Mouse (Mus musculus) lung, embryonic 14.5 days (tissue): ENCODE data around the gene Tlr5. TPM values are rescaled to one million over a fixed set of nuclear protein-coding genes. Genes with fewer than 3 reads are reported as not detected.
A peak's percentile ranks its signal among the peaks of the same experiment; 100 is the strongest.

Source experiments
- ATAC-seq: fragments of 200-750 bp; cut with Nextera tagmentation; 2 replicates; pipeline ENCODE4 v1.8.0; 2017; ENCODE audit warnings: mild to moderate bottlenecking, moderate TSS enrichment, moderate library complexity; ENCODE audit not compliant: insufficient read depth
- DNase-seq: peaks from one replicate; pipeline ENCODE4 v3.0.0-alpha.2; 2015
- H3K27ac ChIP-seq: fragments of 300-500 bp; sonication (generic); 2 replicates; pipeline ENCODE4 v1.5.1; 2014; ENCODE audit warnings: low read depth, mild to moderate bottlenecking, moderate library complexity
- H3K27me3 ChIP-seq: fragments of 300-500 bp; sonication (generic); 2 replicates; pipeline ENCODE4 v1.6.1; 2014; ENCODE audit warnings: low read length, control low read depth; ENCODE audit not compliant: insufficient read depth
- H3K36me3 ChIP-seq: fragments of 300-500 bp; sonication (generic); 2 replicates; pipeline ENCODE4 v1.6.1; 2014; ENCODE audit warnings: control low read depth; ENCODE audit not compliant: insufficient read depth
- H3K4me1 ChIP-seq: fragments of 300-500 bp; sonication (generic); 2 replicates; pipeline ENCODE4 v1.6.1; 2014; ENCODE audit warnings: antibody characterized with exemption, control low read depth; ENCODE audit not compliant: insufficient read depth
- H3K4me2 ChIP-seq: fragments of 300-500 bp; sonication (generic); 2 replicates; pipeline ENCODE4 v1.6.1; 2014; ENCODE audit warnings: mild to moderate bottlenecking
- H3K4me3 ChIP-seq: fragments of 300-500 bp; sonication (generic); 2 replicates; pipeline ENCODE4 v1.5.1; 2014; ENCODE audit warnings: low read depth, low read length
- H3K9ac ChIP-seq: fragments of 300-500 bp; sonication (generic); 2 replicates; pipeline ENCODE4 v1.6.1; 2014
- H3K9me3 ChIP-seq: fragments of 300-500 bp; sonication (generic); 2 replicates; pipeline ENCODE4 v1.6.1; 2016; ENCODE audit warnings: low read depth, low read length, control low read depth
- CTCF ChIP-seq: IDR thresholded peaks from 2 replicates; pipeline ENCODE4 v1.5.1; 2016; ENCODE audit warnings: antibody characterized with exemption, low read depth
- WGBS: fragments of 180-500 bp; shearing (Covaris S2); extraction: QIAGEN DNeasy Blood & Tissue Kit; methylation state at CpG from one replicate; pipeline ENCODE4 v1.1.7; 2014; 5-methylcytosine and 5-hydroxymethylcytosine counted together
- polyA plus RNA-seq: library from polyadenylated mRNA; unstranded; fragments of >200 nt; fragmentation: Nextera tagmentation; extraction: Ambion mirVana; gene quantifications from 2 replicates; pipeline ENCODE4 v1.2.1, GENCODE M21; 2014

Tlr5 gene
- polyA plus RNA-seq, 1 experiment from 2014 or later, result 1.2 TPM

- H3K27me3 ChIP-seq, result no peaks in the 10 kb centered on the region
- H3K27ac ChIP-seq, result no peak overlapping the region
- no peak for ATAC-seq
- no peaks in the 10 kb centered on the region for H3K4me1 ChIP-seq
- TF ChIP-seq CTCF, result no peak
- H3K4me2 ChIP-seq, result no peak overlapping the region
- no peaks in the 10 kb centered on the region for H3K36me3 ChIP-seq
- H3K4me3 ChIP-seq, result no peak overlapping the region
- H3K9ac ChIP-seq, result no peak overlapping the region
- no peak for DNase-seq
- WGBS, result 43% methylated on average over 6 of the region's 6 CpGs
- H3K9me3 ChIP-seq, result peaks cover 3% of the 10 kb centered on the region; the same call in 1 of the 2 replicates
Observed at GRCm38 (mm10) chr1:182935469-182935868, 19.1 kb upstream of the Tlr5 start.

DNA sequence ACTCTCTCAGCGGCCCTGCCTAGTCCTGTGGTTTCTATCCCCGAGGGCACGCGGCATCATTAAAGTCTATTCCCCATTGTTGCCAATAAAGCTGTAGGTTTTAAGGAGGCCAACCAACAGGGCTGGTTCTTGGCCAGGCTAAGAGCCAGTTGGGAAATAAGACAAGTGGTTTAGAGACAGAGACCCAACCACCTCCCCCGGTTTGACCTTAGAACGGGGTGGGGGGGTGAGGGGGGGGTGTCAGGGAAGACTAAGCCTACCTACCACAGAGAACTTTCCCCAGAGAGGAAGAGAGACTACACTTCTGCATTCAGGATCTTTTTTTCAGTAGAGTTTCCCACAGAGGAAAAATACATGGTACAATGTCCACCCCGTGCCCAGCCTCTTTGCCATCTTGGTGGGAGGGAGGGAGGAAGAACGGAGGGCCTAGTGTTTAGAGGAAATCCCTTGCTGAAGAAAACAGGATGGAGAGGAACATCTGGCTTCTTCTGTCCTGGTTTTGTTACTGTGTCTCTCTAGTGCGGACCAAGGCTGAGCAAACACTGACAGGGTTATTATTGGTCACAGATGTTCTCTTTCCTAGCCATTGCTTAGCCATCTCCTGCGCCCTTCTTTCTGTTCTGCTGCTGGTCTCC is 17.0 kb upstream of the Tlr5 start:
- Histone ChIP-seq H3K4me2 (no peak overlapping the region), H3K4me1 (no peaks in the 10 kb centered on the region), H3K36me3 (no peaks in the 10 kb centered on the region), H3K4me3 (no peak overlapping the region), H3K27me3 (no peaks in the 10 kb centered on the region), H3K9ac (no peak overlapping the region), H3K27ac (no peak overlapping the region), H3K9me3 (peaks cover 3% of the 10 kb centered on the region; the same call in 1 of the 2 replicates)
- ATAC-seq (no peak), DNase-seq (no peak)
- TF ChIP-seq CTCF, result no peak
- WGBS, result 76% methylated on average over 10 of the region's 10 CpGs

DNA sequence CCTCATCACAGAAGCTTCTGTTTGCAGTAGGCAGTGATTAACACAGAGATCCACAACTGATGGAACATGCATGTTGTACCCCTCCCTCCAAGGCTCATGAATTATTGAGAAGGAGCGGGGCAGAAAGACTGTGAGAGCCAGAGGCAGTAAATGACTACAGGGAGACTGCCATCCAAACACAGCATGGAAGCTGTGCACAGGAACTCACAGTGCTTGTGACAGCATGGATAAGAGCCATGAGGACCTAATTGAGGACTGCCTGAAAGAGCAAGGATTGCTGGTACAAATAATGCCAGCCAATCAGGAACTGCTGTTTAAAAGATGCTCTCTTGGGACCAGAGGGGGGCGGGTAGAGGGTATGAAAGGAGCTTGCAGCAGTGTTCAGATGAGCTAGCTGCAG is 12.7 kb upstream of the Tlr5 start:
- no peaks in the 10 kb centered on the region for H3K9me3 ChIP-seq
- H3K27ac ChIP-seq, result no peak overlapping the region
- TF ChIP-seq CTCF, result no peak
- no peaks in the 10 kb centered on the region for H3K36me3 ChIP-seq
- H3K4me2 ChIP-seq, result no peak overlapping the region
- no peak overlapping the region for H3K9ac ChIP-seq
- 82% methylated on average over 2 of the region's 2 CpGs for WGBS
- H3K27me3 ChIP-seq, result no peaks in the 10 kb centered on the region
- DNase-seq, result no peak
- no peak for ATAC-seq
- no peak overlapping the region for H3K4me3 ChIP-seq
- H3K4me1 ChIP-seq, result no peaks in the 10 kb centered on the region

- H3K27me3 ChIP-seq, result no peaks in the 10 kb centered on the region
- no peak for TF ChIP-seq CTCF
- no peaks in the 10 kb centered on the region for H3K9me3 ChIP-seq
- WGBS, result 79% methylated on average over 3 of the region's 3 CpGs
- no peak overlapping the region for H3K4me2 ChIP-seq
- H3K4me1 ChIP-seq, result no peaks in the 10 kb centered on the region
- no peak overlapping the region for H3K4me3 ChIP-seq
- no peak overlapping the region for H3K27ac ChIP-seq
- DNase-seq (no peak), ATAC-seq (no peak)
- no peak overlapping the region for H3K9ac ChIP-seq
- H3K36me3 ChIP-seq, result no peaks in the 10 kb centered on the region
Observed at GRCm38 (mm10) chr1:182943911-182944310, 10.7 kb upstream of the Tlr5 start.

DNA sequence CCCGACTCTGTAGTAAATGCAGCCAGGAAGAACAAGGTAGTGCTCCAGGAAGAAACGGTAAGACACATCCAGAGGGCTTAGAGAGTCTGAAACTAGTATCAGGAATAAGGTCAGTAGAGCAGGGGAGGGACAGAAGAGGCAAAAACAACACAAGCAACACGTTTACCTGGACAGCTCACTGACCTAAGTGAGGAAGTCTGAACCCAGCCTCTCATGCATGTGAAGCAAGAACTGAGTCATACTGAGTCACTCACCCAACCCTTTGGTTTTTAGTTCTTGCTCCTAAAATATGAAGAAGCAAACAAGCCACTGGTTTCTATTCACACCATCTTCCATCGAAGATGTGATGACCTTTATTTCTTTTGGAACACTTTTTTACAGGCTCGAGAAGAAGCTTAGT is 9.9 kb upstream of the Tlr5 start:
- Histone ChIP-seq H3K9me3 (no peaks in the 10 kb centered on the region), H3K36me3 (no peaks in the 10 kb centered on the region), H3K4me1 (no peaks in the 10 kb centered on the region), H3K27me3 (no peaks in the 10 kb centered on the region), H3K4me2 (no peak overlapping the region), H3K4me3 (no peak overlapping the region), H3K27ac (no peak overlapping the region), H3K9ac (no peak overlapping the region)
- no peak for TF ChIP-seq CTCF
- no peak for DNase-seq
- ATAC-seq, result no peak
- 68% methylated on average over 5 of the region's 5 CpGs for WGBS

DNA sequence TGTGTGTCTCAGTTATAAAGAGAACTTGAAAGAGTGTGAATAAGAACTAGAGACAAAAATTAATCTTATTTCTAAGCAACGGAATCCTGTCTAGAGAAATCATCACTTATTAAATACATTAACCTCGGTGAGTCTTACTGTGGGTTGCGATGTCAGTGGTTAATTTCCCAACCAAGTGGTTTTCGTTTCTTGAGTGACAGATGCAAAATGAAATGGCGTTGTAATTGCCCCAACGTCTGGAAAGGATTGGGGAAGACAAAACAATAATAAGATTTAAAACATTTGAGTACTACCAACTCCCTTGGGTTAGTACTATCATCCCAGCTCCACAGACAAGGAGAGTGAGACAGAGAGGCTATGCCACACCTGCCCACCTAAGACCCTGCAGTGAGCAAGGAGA is 9.0 kb upstream of the Tlr5 start:
- Histone ChIP-seq H3K4me3 (no peak overlapping the region), H3K4me1 (no peaks in the 10 kb centered on the region), H3K4me2 (no peak overlapping the region), H3K27ac (no peak overlapping the region), H3K36me3 (no peaks in the 10 kb centered on the region), H3K9ac (no peak overlapping the region), H3K27me3 (no peaks in the 10 kb centered on the region), H3K9me3 (no peaks in the 10 kb centered on the region)
- WGBS, result 76% methylated on average over 6 of the region's 6 CpGs
- no peak for ATAC-seq
- TF ChIP-seq CTCF, result no peak
- DNase-seq, result no peak

GRCm38 (mm10) chr1:182951298-182951697 is 3.3 kb upstream of the Tlr5 start:
- ATAC-seq (peak; percentile 31; the same call in 1 of the 2 replicates), DNase-seq (peak; percentile 71)
- TF ChIP-seq CTCF, result no peak
- H3K36me3 ChIP-seq, result no peaks in the 10 kb centered on the region
- 46% methylated on average over 9 of the region's 9 CpGs for WGBS
- H3K4me3 ChIP-seq, result no peak overlapping the region
- peaks cover 14% of the 10 kb centered on the region for H3K4me1 ChIP-seq
- no peak overlapping the region for H3K27ac ChIP-seq
- H3K9me3 ChIP-seq, result no peaks in the 10 kb centered on the region
- no peak overlapping the region for H3K9ac ChIP-seq
- no peaks in the 10 kb centered on the region for H3K27me3 ChIP-seq
- no peak overlapping the region for H3K4me2 ChIP-seq

DNA sequence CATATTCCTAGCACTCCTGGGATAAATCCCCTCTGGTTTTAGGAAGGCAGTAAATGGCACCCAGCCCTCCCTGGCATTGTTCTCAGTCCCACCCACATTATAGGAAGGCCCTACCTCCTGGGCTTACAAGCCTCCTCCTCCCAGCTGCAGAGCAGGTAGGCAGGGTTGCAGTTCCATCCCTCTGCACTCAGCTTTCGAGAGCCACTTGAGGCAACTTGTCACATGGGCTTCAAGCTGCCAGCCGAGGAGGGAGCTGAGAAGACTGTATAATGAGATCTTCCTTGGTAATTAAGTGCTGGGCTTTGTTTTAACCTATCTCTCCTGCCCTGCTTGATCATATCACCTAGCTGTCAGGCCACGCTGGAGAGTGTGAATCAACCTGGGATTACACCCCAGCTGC is 1.4 kb upstream of the Tlr5 start:
- WGBS, result 35% methylated on average over 3 of the region's 3 CpGs
- Histone ChIP-seq H3K36me3 (no peaks in the 10 kb centered on the region), H3K4me1 (peaks cover 14% of the 10 kb centered on the region), H3K9ac (no peak overlapping the region), H3K27ac (no peak overlapping the region), H3K4me2 (no peak overlapping the region), H3K9me3 (no peaks in the 10 kb centered on the region), H3K27me3 (no peaks in the 10 kb centered on the region), H3K4me3 (no peak overlapping the region)
- peak; percentile 41; the same call in 1 of the 2 replicates for ATAC-seq
- no peak for TF ChIP-seq CTCF
- peak; percentile 50 for DNase-seq
